Mouse (Mus musculus) hindbrain, embryonic 13.5 days (tissue): ENCODE data around the gene Ccdc90b. TPM values are rescaled to one million over a fixed set of nuclear protein-coding genes. Genes with fewer than 3 reads are reported as not detected.

Experiments used
- ATAC-seq: fragments of 200-750 bp; cut with Nextera tagmentation; 2 replicates; pipeline ENCODE4 v1.8.0; 2017; ENCODE audit warnings: moderate TSS enrichment; ENCODE audit not compliant: low FRiP score
- H3K27ac ChIP-seq: fragments of 300-500 bp; sonication (generic); 2 replicates; pipeline ENCODE4 v1.5.1; 2015; ENCODE audit warnings: inconsistent platforms, mild to moderate bottlenecking, moderate library complexity
- H3K27me3 ChIP-seq: fragments of 300-500 bp; sonication (generic); 2 replicates; pipeline ENCODE4 v1.6.1; 2015; ENCODE audit warnings: mild to moderate bottlenecking, inconsistent platforms
- H3K36me3 ChIP-seq: fragments of 300-500 bp; sonication (generic); 2 replicates; pipeline ENCODE4 v1.6.1; 2015; ENCODE audit warnings: mild to moderate bottlenecking, inconsistent platforms
- H3K4me1 ChIP-seq: fragments of 300-500 bp; sonication (generic); replicated peaks from 2 replicates; pipeline ENCODE4 v1.6.1; 2015; ENCODE audit warnings: inconsistent platforms
- H3K4me2 ChIP-seq: fragments of 300-500 bp; sonication (generic); 2 replicates; pipeline ENCODE4 v1.6.1; 2015; ENCODE audit warnings: inconsistent platforms, mild to moderate bottlenecking, moderate library complexity
- H3K4me3 ChIP-seq: fragments of 300-500 bp; sonication (generic); 2 replicates; pipeline ENCODE4 v1.5.1; 2015; ENCODE audit warnings: mild to moderate bottlenecking, inconsistent platforms
- H3K9ac ChIP-seq: fragments of 300-500 bp; sonication (generic); 2 replicates; pipeline ENCODE4 v1.6.1; 2015; ENCODE audit warnings: mild to moderate bottlenecking, inconsistent platforms
- H3K9me3 ChIP-seq: fragments of 300-500 bp; sonication (generic); 2 replicates; pipeline ENCODE4 v1.6.1; 2016; ENCODE audit warnings: inconsistent platforms
- WGBS: fragments of 180-500 bp; shearing (Covaris S2); methylation state at CpG from one replicate; pipeline ENCODE4 v1.1.7; 2015; 5-methylcytosine and 5-hydroxymethylcytosine counted together
- polyA plus RNA-seq: library from polyadenylated mRNA; unstranded; fragments of >200 nt; fragmentation: Nextera tagmentation; extraction: Ambion mirVana; gene quantifications from 2 replicates; pipeline ENCODE4 v1.2.1, GENCODE M21; 2015

The Ccdc90b gene
- polyA plus RNA-seq, 1 experiment from 2014 or later: 80.1 TPM

DNA sequence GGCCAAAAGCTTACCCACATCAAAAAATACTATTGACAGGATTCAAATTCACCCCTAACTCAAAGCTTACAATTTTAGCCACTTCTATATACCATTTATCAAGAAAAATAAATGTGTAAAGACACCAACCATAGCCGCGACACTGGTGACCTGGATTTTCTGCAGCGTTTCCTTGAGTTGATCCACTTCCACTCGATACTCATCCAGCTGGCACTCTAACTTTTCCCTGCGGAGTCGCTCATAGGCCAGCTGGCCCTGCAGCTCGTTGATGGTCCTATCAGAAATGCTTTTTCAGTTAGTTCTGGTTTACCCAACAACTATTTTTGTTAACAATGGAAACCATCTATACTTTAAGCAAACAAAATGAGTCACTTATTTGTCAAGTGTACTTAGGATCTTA is 29.0 kb downstream of the Ccdc90b start:
- 95% methylated on average over 7 of the region's 7 CpGs for WGBS
- no peak overlapping the region for H3K4me3 ChIP-seq

DNA sequence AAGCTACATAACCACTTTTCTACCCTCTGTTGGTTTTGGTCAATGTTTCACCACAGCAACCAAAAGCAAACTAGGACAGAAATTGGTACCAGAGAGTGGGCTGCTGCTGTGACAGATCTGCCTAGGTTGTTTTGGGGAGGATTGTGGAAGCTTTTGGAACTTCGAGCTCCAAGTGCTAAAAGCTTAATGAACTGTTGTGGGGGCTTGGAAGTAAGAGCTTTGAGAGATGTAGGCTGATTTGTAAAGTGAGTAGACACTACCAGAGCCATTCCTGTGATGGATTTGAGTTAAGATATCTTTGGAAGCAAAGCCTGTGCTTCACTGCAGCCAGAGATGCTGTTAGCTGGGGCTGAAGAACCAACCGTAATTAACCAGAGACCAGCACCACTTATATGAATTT is 29.9 kb downstream of the Ccdc90b start:
- WGBS: 87% methylated on average over 2 of the region's 2 CpGs
- H3K4me2 ChIP-seq: no peak overlapping the region
- H3K27me3 ChIP-seq: no peaks in the 10 kb centered on the region
- no peaks in the 10 kb centered on the region for H3K36me3 ChIP-seq
- no peak overlapping the region for H3K9ac ChIP-seq
- H3K4me3 ChIP-seq: no peak overlapping the region
- H3K9me3 ChIP-seq: no peaks in the 10 kb centered on the region
- H3K27ac ChIP-seq: no peak overlapping the region
- H3K4me1 ChIP-seq: no peaks in the 10 kb centered on the region
- no peak for ATAC-seq

More for the DNA sequence above, 29.0 kb downstream of the Ccdc90b start:
- no peak overlapping the region for H3K27ac ChIP-seq
- no peak for ATAC-seq
- H3K4me1 ChIP-seq: no peaks in the 10 kb centered on the region
- H3K9me3 ChIP-seq: no peaks in the 10 kb centered on the region
- no peaks in the 10 kb centered on the region for H3K36me3 ChIP-seq
- H3K9ac ChIP-seq: no peak overlapping the region
- H3K4me2 ChIP-seq: no peak overlapping the region
- H3K27me3 ChIP-seq: no peaks in the 10 kb centered on the region

DNA sequence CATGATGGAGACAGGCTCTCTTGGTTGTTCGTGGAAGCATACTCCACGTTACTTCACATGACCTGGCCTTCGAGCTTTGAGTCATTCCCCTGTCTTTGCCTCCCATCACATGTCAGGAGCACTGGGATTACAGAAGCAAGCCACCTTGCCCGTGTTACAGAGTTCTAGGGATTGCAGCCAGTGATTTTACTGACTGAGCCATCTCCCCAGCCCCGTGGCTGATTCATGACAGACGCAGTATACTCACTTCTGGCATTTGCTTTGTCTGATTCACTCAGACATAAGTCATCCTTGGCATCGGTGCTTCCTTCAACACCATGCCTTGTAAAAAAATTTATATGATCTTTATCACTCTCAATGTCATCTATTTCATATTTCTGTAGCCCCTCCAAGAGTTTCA is 44.0 kb downstream of the Ccdc90b start:
- H3K9ac ChIP-seq: no peak overlapping the region
- WGBS: 93% methylated on average over 7 of the region's 7 CpGs
- H3K27ac ChIP-seq: no peak overlapping the region
- H3K36me3 ChIP-seq: peaks cover 36% of the 10 kb centered on the region
- no peak overlapping the region for H3K4me2 ChIP-seq
- no peak for ATAC-seq
- no peaks in the 10 kb centered on the region for H3K27me3 ChIP-seq
- no peak overlapping the region for H3K4me3 ChIP-seq
- H3K4me1 ChIP-seq: no peaks in the 10 kb centered on the region
- no peaks in the 10 kb centered on the region for H3K9me3 ChIP-seq

DNA sequence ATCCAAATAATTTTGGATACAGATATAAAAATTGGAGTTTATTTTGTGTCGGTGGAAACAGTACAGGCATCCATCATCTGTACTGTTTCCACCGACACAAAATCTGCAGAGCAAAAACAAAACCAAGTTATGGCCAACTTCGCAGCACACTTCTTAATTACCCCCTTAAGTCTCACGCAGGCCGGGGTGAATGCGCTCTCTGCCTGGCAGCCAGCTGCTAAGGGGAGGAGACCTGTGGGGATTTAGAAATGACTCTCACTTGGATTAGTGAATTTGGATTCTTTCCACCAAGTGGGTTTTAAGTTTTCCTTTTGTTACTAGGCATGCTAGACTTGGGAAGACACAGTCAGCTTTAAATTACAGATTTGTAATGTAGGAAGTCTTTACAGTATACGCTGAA is 49.9 kb downstream of the Ccdc90b start:
- Histone ChIP-seq H3K27me3 (no peaks in the 10 kb centered on the region), H3K9ac (no peak overlapping the region), H3K4me2 (no peak overlapping the region), H3K27ac (no peak overlapping the region), H3K9me3 (no peaks in the 10 kb centered on the region), H3K4me3 (no peak overlapping the region), H3K4me1 (no peaks in the 10 kb centered on the region), H3K36me3 (peaks cover 32% of the 10 kb centered on the region)
- no peak for ATAC-seq
- WGBS: 82% methylated on average over 7 of the region's 7 CpGs

DNA sequence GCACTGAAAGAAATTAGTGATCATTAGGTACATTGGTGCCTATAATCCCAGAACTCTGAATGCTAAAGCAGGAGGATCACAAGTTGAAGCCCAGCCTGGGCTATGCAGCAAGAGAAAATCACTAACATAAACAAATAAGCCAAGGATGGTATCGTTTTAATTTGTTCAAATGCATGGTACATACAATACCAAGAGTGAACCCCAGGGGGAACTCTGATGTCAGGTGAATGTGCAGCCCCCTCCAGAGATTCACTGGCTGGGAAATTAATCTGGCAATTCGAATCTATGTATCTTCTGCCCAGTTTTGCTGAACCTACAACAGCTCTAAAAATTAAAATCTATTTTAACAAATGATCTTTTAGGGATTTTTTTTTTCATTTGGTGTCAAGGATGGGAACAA is 63.5 kb downstream of the Ccdc90b start:
- H3K4me1 ChIP-seq: no peaks in the 10 kb centered on the region
- no peak overlapping the region for H3K9ac ChIP-seq
- no peak overlapping the region for H3K27ac ChIP-seq
- H3K4me3 ChIP-seq: no peak overlapping the region
- H3K9me3 ChIP-seq: no peaks in the 10 kb centered on the region
- no peaks in the 10 kb centered on the region for H3K27me3 ChIP-seq
- ATAC-seq: no peak
- 52% methylated on average over 2 of the region's 2 CpGs for WGBS
- no peaks in the 10 kb centered on the region; the same call in 1 of the 2 replicates for H3K36me3 ChIP-seq
- no peak overlapping the region for H3K4me2 ChIP-seq

DNA sequence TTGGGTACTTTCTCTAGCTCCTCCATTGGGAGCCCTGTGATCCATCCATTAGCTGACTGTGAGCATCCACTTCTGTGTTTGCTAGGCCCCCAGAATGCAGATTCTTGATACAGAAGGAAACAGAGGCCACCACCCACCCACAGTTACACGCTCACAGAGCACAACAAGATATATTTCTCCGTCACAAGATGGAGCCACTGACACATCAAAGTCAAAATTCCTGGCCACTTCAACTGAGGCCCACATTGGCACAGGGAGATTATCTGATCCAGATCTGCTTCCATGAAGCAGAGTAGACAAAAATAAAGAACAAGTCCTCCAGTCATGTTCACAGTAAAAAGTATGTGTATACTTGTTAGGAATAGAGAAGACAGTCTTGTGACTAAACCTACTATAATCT is 69.2 kb downstream of the Ccdc90b start:
- Histone ChIP-seq H3K27me3 (no peaks in the 10 kb centered on the region), H3K9me3 (no peaks in the 10 kb centered on the region), H3K4me3 (no peak overlapping the region), H3K9ac (no peak overlapping the region), H3K27ac (no peak overlapping the region), H3K4me1 (no peaks in the 10 kb centered on the region), H3K36me3 (no peaks in the 10 kb centered on the region), H3K4me2 (no peak overlapping the region)
- WGBS: 47% methylated on average over 2 of the region's 2 CpGs
- ATAC-seq: no peak

Other genes starting within 250 kb of the Ccdc90b start
- 17.2 and 18.8 TPM in 2 replicates for gene Ankrd42, start 76.0 kb downstream of the Ccdc90b start, polyA plus RNA-seq
- 22.2 and 23.1 TPM in 2 replicates for gene Pcf11, start 108.8 kb downstream of the Ccdc90b start, polyA plus RNA-seq
- 19.9 and 22.3 TPM in 2 replicates for gene Rab30, start 180.5 kb downstream of the Ccdc90b start, polyA plus RNA-seq